Mouse (Mus musculus) heart, postnatal 36 days (tissue): ENCODE measurements at regions not wholly inside any gene's neighbourhood (a gene's known extent, or its start where the extent isn't known, plus 50 kb on each side); places are given as distances from the start of the nearest gene placed in this dataset.
A peak's percentile ranks its signal among the peaks of the same experiment; 100 is the strongest.

ENCODE experiments used
- DNase-seq, 2 experiments: peaks; one replicate each; pipeline ENCODE4 v3.0.0; 2021 to 2022
- intact Hi-C: fragments of 180-260 bp; cut with DNase I; formaldehyde crosslinking; loops from one replicate; pipeline ENCODE4 v1.15.1; 2025

- intact Hi-C loops = no loop called here
- DNase-seq = peak; percentile 9 to 30
Measured at GRCm38 (mm10) chr15:45453797-45454196, 5319.6 kb downstream of the 9330182O14Rik start.

- no peak for DNase-seq
Measured at GRCm38 (mm10) chr15:45470425-45470824, 5336.3 kb downstream of the 9330182O14Rik start.

GRCm38 (mm10) chr15:45473191-45473590 lies 5339.0 kb downstream of the 9330182O14Rik start:
- intact Hi-C loops = no loop called here

More at GRCm38 (mm10) chr15:45470425-45470824, 5336.3 kb downstream of the 9330182O14Rik start:
- intact Hi-C loops = no loop called here

DNA sequence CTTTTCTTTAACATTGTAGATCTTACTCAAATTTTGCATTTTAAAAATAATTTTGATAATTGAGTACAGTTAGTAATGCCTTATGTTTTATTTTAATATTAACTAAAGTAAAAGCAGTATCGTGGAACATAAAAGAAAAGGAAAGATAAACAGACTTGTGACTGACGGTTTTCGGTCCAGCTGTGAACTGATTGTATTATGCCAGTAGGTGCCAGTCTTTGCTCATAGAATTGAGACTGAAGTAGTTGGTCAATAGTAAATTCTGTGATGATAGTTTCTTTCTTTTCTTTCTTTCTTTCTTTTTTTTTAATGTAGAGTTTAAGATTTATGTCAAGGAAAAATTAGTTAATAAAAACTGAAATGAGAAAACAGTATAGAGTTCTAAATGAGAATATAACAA lies 5376.1 kb downstream of the 9330182O14Rik start:
- intact Hi-C loops = no loop called here

More at GRCm38 (mm10) chr15:45473191-45473590, 5339.0 kb downstream of the 9330182O14Rik start:
- no peak for DNase-seq

More for the DNA sequence above, 5376.1 kb downstream of the 9330182O14Rik start:
- no peak for DNase-seq
